Mouse (Mus musculus) CD4-positive, CD25-positive, alpha-beta regulatory T cell, adult 4 months (primary cell): ENCODE data around the gene Abcc3. TPM values are rescaled to one million over a fixed set of nuclear protein-coding genes. Genes with fewer than 3 reads are reported as not detected.

Source experiments
- ATAC-seq: one replicate; pipeline ENCODE4 v1.8.0; 2017
- polyA plus RNA-seq, 2 experiments: library from polyadenylated mRNA; unstranded; fragments of 100-300 nt; shearing (Covaris generic); gene quantifications; one replicate each; pipeline ENCODE4 v1.2.1; 2017

Abcc3 gene
- polyA plus RNA-seq, 2 experiments from 2014 or later, result 0.67 to 2.8 TPM

DNA sequence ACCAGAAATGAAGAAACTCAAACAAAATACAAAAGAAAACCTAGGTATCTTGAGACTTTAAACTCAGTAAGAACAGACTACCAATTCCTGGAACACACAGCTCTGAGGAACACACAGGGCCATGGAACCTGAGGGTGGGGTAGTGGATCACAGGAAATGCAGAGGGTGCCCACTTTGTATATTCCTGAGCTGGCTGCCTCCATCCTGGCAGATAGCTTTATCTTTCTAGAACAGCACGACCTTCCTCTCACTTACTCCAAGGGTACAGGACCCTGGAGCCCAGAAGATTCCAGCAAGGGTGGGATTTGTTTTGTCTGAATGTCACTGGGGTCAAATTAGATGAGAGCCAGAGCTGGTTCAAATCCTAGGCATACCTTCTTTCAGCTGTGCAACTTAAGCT lies 42.5 kb downstream of the Abcc3 start:
- no peak for ATAC-seq

DNA sequence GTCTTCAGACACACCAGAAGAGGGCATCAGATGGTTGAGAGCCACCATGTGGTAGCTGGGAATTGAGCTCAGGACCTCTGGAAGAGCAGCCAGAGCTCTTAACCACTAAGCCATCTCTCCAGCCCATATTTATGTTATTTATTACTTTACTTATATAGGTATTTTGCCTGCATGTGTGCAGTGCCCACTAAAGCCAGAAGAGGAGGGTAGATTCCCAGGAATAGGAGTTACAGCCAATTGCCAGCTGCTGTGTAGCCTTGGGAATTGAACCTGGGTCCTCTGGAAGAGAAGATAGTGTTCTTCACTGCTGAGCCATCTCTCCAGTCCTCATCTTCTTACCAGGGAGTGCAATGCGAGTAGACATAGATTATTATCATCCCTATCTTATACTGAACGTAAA lies 43.0 kb downstream of the Abcc3 start:
- ATAC-seq, result no peak

DNA sequence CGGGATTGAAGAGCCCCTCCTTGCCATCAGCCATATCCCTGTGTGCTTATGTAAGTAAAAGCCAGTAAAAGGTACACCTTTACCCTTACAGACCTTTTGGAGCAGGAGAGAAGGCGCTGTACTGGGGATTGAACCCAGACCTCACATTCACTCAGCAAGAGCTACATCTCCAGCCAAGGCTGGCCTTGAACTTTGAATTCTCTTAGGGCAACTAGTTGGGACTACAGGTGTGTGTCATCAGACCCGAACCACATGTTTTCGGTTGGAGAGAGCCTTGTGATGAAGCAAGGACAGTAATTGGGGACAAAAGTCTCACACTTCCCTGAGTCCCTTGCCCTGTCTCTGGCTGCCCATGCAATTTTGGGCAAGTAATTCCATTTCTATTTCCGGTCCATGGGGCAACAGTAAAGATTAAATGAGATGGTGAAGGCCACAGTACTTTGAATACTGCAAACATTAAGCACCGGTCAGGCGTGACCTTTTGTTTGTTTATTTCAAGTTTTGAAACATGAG lies 45.7 kb downstream of the Abcc3 start:
- ATAC-seq, result no peak

DNA sequence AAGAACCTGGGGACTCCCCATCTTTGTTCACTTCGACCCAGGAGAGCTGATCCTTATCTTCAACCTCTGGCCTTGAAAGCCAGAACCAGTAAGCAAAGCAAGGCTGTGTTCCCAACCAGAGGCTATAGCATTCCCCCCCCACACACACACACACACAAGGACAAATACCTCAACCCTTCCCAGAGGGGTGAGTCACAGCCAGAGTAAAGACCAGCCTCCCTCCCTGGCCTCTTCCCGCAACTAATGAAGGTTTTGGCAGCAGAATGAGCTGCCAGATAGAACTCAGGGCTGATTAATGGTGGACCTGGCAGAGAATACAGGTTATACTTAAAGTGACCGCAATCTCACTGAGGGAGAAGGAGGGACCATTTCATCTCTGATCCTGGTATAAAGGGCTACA lies 46.2 kb downstream of the Abcc3 start:
- no peak for ATAC-seq

DNA sequence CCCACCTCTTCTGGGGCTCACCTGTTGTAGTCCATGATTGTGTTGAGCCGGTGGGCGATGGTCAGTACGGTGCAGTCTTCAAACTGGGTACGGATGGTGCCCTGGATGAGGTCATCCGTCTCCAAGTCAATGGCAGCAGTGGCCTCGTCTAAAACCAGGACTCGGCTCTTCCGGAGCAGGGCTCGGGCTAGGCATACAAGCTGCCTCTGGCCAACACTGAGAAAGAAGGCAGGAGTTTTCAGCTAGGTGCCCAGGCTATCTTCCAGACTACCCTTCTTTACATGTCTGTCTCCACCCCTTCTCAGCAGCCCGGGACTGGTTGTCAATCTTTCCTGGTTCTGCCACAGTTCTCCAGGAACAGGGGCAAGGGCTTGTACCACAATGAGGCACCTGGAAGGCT lies 46.9 kb downstream of the Abcc3 start:
- ATAC-seq, result no peak

DNA sequence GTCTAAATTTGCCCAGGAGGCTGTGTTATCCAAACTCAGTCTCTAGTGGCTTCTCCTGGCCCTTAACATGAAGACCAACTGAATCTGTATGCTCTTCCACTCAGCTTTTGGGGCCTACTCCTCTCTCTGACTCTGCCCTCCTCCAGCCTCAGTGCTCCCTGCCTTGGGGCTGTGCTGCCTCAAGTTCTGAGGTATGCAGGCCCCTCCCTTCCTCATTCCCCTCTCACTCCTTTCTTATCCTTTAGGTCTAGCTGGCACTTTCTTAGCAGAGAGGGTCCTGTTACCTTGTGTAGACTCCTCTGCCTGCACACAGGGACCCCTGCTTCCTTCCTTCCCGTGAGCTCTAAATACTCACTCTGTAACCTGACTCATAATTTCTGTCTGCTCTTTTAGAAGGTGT lies 48.3 kb downstream of the Abcc3 start:
- no peak for ATAC-seq

DNA sequence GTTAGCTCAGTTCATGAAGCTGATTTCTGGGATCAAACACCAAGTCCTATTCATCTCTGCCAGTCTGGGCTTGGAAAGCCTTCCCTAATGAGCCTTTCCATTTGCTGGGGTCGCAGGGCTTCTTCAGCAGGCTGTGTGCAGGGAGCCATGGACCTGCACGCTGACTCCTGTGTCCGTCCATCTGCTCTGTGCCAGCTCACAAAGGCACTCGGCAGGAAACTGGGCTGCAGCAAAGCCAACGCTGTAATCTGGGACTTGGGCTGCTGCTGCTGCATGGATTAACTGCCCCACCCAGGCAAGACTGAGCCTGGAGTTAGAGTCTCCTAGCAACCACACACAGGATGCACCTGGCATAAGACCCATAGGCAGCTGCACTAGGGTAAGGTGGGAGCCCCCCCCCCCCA lies 48.8 kb downstream of the Abcc3 start:
- no peak for ATAC-seq

DNA sequence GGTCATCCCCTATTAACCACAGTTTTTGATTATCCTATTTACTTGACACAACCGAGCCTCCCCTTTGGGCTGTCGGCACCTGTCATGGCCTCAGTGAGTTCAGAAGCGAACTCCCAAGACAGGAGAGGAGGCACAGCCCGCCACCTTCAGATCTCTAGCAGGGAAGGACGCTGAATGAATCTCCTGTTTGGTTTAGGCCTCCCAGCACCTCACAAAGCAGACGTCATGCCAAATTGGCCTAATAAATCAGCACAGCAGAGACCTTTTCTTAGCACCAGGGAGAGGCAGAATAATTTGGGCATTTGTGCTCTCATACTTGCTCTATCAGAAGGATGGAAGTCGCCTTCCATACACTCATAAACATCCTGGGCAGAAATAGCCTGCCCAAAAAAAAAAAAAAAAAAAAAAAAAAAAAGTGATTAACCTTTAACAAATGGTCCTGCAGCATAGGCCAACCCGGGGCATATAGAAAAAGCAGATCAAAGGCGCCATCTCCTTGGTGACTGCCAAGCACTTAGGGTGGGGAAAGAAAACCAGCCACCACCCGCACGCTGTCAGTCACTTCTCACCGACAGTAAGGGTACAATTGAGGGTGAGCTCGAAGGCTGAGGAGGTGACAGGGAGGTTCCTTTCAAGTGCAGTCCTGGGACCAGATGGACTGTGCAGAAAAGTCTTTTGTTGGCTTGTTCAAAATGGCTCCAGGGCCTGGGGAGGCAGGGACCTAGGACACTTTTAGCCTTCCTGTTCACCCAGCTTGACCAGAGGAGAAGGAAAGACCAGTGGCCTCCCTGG lies 50.5 kb downstream of the Abcc3 start:
- ATAC-seq, result no peak

DNA sequence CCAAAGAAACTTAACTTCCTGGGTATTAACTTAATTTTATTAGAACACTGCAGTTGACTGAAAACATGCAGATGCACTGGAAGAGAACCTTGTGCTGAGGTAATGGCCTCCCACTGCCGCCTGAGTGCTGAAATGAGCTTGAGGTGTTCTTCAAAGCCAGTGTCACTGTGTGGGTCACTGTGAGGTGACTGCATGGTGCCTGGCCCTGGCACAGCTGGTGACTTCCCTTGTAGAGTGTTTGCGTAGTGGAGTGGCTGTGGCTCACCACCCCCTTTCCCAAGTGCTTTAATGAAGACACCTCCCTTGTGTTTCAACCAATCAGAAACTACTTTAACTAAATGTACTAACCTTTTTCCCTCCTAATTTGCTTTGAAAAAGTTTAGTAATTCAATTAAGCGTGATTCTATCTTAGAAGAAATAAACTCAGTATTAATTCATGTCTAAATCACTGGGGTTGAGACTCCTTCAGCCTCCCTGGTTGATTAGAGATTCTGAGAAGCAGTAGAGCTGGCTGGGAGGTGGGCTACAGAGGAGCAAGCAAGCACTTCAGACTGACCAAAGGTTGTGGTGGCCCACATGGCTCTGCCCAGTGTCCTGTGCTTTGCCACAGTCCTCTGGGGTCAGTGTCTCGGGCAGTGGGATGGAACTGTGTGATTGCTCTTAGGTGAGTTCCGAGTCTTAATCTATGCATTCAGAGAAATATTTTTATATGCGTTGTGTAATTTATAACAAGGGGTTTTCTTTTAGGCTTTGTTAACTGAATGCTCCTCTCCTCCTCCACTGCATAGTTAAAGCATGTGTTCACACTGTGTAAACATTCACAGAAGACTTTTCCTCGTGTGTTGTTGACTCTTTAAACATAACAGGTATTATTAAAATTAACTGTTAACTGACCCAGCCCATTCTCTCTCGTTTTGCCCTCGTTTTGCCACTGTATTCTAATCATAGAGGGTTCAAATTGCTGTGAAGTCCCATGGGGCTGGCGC lies 51.6 kb downstream of the Abcc3 start:
- no peak for ATAC-seq

DNA sequence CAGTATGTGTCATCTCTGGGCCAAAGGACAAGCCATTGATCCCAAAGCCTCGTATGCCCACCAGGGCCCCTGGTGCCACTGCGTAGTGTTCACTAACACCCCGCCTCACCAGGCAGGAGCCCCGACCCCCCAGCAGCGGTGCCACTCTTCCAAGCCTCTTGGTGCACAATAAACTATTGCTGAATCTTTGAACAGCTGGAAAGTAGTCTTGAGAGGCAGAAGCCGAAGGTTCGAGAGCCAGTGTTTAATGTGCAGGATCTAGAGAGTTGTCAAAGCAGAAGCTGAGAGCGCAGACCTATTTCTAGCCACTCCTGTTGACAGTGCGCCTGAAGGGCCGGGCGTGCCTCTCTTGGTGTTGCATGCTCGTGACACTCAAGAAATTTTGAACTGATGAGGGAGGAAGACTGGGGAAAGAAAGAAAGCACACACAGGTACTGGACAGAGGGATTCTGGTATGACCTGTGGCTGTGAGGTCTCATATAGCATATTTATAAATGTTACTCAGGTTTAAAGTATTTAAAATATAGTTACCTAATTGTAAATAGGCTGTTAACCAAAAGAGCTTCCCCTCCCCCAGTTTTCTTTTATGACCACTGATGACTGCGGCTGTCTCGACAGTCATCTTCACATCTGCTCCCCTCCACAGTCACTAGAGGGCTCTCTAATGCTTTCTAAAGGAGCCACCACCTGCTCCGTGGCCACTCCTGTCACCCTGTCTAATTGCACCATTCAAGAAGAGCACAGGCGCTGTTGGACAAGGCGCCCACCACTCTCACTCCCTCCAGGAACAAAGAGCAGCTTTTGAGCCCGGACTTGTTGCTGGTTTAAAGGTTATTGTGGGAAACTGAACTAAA lies 52.8 kb downstream of the Abcc3 start:
- ATAC-seq, result peak; percentile 89

DNA sequence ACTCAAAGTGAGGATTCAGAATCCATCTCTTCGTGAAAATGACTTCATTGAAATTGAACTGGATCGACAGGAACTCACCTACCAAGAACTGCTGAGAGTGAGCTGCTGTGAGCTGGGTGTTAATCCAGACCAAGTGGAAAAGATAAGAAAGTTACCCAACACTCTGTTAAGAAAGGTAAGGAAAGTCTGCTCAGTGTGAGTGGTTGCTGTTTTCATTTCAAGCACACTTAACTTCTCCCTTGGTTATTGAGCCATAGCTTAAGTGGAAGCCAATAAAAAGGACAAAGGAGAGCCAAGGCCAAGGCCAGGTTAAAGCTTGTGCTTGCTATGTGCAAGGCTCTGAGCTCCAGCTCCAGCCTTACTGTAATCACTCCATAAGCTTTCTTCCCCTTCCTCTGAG lies 54.5 kb downstream of the Abcc3 start:
- ATAC-seq, result no peak

DNA sequence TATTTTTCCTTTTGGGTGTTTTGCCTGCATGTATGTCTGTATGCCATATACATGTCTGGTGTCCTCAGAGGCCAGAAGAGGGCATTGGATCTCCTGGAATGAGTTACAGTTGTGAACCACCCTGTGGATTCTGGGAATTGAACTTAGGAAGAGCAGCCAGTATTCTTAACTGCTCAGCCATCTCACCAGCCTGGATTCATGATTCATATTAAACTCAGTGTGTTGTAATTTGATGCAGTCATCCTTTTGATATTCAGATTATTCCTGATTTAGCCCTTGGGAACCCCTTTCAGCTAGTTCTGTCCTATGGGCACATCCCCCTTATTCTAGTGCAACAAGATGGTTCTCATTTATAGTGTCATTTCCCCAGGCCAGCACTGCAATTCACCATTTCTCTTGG lies 56.2 kb downstream of the Abcc3 start:
- no peak for ATAC-seq

DNA sequence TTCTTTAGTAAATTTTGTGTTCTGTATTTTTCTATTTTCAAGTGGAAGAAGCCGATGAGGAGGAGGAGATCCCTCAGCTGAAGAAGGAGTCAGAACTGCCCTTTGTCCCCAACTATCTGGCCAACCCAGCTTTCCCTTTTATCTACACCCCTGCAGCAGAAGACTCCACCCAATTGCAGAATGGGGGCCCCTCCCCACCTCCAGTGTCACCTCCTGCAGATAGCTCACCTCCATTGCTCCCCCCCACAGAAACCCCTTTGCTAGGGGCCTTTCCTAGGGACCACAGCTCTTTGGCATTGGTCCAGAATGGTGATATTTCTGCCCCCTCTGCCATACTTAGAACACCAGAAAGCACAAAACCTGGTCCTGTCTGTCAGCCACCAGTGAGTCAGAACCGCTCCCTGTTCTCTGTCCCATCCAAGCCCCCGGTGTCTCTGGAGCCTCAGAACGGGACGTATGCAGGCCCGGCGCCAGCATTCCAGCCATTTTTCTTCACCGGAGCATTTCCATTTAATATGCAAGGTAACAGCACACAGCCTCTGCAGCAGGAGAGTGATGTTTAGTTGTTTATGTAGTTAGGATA lies 58.3 kb downstream of the Abcc3 start:
- ATAC-seq, result no peak

DNA sequence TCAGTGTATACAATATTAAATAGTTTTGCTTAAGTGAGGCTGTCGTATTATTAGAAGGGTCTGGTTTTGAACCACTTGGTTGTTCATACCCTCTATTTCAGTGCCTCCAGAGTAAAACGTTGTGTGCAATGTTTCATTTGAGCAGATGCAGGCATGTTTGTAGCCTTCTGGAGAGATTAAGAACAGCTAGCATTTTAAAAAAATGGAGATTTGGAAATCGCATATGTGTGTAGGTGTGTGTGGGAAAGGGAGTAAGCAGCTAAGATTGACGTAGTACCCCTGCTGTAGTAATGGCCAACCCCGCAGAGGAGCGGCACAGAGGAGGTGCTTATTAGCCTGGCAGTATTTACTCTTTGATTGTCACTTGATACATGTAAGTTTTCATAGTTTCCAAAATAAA lies 60.1 kb downstream of the Abcc3 start:
- no peak for ATAC-seq

DNA sequence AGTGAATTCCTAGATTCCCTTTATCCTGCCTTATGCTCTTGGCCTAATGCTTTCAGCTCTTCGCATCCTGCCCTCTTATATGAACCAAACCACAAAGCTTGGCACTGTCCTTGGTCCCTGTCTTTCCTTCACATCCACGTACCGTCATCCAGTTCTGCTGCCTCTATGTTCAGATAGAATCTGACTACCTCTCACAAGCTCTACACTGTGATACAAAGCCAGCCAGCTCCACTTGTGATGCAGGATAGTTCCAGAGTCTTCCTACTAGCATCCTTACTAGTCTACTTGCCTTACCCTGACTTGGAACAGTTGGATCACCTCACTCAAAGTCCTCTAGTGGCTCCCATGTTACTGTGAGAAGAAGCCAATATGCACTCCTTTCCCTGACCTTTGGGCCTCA lies 62.6 kb downstream of the Abcc3 start:
- no peak for ATAC-seq

DNA sequence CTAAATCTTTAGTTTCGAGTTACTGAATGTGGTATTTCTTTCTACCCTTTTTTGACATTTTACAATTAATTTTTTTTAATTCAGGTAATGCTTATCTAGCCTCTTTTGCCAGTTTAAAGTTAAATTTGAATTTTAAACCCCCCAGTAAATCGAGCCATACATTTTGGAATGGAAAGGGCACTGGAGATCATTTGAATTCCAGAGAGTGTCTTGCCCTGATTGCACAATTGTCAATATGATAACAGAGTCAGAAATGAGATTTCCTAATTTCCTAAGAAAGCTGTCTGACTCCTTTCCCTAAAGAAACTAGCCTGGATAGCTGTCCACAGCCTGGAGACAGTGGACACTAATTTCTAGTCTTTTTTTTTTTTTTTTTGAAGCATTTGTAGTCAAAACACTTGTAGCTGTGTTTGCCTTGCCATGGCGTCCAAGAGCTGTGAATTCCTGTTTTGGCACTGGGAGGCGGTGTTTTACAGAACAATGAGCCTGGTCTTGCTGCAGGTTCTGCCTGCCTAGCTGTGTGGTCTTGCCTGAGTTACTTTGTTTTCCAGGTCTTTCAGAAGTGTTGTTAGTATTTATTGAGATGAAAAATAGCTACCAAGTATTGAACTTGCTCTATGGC lies 63.4 kb downstream of the Abcc3 start:
- no peak for ATAC-seq

DNA sequence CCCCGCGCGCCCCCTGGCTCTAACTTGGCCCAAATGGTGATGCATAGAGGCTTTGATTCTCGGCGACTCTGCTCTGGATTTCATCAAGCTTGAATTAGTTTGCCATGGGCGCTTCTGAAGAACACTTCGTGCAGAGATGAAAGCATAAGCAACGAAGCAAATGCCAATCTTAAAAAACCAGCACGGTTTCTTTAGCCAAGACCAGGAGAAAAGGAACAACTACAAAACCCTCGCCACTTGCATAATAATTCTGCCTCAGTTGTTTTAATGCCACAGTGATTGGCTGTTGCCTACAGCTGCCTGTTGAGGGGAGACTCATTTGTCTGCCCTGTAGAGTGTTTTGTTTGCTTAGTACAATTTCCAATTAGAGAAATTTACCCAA lies 64.2 kb downstream of the Abcc3 start:
- ATAC-seq, result no peak

DNA sequence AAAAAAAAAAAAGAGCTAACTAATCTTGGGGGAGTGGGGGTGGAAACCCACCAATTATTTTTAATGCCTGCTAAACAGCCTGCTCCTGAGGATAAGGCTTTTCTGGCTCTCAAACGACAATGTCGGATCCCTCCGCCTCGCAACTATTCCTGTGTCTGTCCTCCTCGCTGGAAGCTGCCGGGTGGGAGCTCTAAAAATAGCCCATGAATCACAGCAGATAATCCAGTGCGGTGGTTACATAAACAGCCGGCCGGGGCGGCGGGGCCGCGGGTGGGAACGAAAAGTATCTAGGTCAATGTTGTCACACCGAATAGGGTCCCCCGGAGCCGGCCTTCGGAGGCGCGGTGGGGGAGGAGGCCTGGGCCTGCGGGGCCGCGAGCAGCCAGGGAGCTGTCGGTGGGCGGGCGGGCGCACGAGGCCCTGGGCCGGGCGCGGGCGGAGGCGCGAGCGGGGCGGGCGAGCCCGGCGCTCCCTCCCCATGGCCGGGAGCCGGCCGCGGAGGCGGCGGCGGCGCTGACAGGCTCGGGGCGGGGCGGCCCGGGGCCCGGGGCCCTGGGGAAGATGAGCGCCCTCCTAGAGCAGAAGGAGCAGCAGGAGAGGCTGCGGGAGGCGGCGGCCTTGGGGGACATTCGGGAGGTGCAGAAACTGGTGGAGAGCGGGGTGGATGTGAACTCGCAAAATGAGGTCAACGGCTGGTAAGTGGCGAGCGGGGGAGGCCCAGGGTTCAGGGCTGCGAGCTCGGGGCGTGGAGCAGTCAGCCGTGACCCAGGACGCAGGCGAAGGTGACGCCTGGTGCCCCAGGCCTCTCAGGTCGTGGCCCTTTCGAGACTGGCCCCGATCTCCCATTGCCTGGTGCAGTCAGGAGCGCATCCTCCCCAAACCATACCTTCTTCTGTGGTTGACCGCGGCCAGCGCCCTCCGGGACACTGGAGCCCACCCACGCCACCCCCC lies 64.8 kb downstream of the Abcc3 start, which contains the start of gene Ankrd40:
Gene Ankrd40, plus strand, starts transcription at position 309 of the 951 bp plus-strand sequence.
- ATAC-seq, result peak; percentile 76

DNA sequence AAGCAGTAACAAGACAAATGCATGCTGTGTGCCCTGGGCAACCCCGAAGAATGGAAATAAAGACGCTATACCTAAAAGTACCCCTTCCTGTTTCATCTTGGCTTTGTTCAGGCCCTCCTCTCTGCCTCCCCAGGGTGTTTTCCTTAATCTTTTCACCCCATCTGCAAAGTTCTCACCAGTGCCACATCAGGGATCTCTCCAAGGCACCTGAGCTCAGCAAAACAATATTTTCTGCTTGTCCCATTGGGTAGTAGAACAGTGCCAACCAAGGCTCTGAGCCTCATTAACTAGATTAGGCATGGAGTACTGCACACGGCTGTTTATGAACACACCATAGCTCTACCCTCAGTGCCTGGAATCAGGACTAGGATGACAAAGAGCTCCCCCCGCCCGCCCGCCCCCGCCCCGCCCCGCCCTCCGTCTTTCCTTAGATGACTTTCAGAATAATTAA lies 65.8 kb downstream of the Abcc3 start:
- ATAC-seq, result no peak

DNA sequence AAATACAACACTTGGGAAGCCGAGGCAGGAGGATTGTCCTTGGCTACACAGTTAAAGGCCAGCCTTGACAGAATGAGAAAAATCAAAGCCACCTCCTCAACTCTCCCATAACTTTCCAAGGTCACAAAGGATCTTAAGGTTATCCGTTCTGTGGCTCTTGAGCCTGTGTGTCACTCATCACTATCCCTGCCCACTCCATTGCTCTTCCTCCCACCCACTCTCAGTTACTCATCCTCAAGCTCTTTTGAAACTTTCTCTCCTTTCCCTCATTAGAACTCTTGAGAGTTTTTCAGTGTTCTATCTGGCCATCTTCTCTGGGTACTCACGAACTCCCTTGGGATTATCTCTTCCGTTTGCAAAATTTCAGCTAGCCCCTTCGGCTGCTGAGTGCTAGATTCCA lies 68.2 kb downstream of the Abcc3 start:
- no peak for ATAC-seq
